Mouse (Mus musculus): ENCODE data around the gene Rnf111. TPM values are rescaled to one million over a fixed set of nuclear protein-coding genes. Genes with fewer than 3 reads are reported as not detected.

Gene Rnf111
- polyA plus RNA-seq (2014; fragmentation: Illumina TruSeq; extraction: RNeasy Lipid Tissue Mini Kit (QIAGEN cat#74804); ENCODE audit: low read depth, low replicate concordance): 23.2 TPM

GRCm38 (mm10) chr9:70503626-70504041 is at the start of gene Rnf111:
Gene Rnf111 (minus strand): TSS chr9:70503725.

DNA sequence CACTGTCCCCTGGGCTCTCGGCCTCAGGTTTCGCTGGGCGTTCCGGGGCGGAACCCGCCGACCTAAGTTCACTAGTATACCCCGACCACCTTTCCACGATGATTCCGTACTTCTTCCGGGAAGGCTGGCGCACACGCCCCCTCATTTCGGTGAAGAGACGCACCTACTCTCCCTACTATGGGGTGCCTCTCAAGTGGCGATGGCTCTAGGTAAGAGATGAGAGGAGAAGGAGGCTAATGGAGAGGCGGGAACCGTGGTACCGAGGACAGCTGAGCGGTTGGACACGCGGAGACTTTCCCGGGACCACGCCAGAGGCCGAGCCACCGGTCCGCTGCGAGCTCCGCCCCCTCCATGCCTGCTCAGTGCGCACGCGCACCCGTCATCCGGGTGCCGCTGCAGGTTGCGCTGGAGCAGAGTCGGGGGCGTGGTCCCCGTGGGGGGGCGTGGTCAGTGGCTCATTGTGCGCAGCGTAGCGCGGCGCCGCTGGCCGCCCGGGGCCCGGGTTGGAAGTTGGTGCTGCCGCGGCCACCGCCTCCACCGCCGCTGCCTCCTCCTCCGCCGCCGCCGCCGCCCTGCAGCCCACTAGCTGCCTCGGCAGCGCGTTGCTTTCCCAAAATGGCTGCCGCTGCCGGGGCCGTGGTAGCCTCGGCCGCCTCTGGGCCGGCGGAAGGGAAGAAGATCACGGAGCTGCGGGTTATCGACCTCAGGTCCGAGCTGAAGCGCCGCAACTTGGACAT is 38.9 kb upstream of the Rnf111 start, which contains the start of gene Sltm:
Gene Sltm, plus strand, starts transcription at position 450 of the 737 bp plus-strand sequence.

GRCm38 (mm10) chr9:70421257-70422056 is 82.1 kb downstream of the Rnf111 start, which contains the start of gene Ccnb2:
Gene Ccnb2 (minus strand): TSS chr9:70421547.

Other genes with a start within 250 kb of the Rnf111 start
- 103 TPM for gene Ccnb2, start 82.2 kb downstream of the Rnf111 start, polyA plus RNA-seq (2014; fragmentation: Illumina TruSeq; extraction: RNeasy Lipid Tissue Mini Kit (QIAGEN cat#74804); ENCODE audit: low read depth, low replicate concordance)
- gene Sltm, start 39.0 kb upstream of the Rnf111 start, polyA plus RNA-seq (2014; fragmentation: Illumina TruSeq; extraction: RNeasy Lipid Tissue Mini Kit (QIAGEN cat#74804); ENCODE audit: low read depth, low replicate concordance): 221 TPM
- not detected for gene Gm10642, start 152.5 kb upstream of the Rnf111 start, polyA plus RNA-seq (2014; fragmentation: Illumina TruSeq; extraction: RNeasy Lipid Tissue Mini Kit (QIAGEN cat#74804); ENCODE audit: low read depth, low replicate concordance)
- 8.1 TPM for gene Mindy2, start 153.4 kb upstream of the Rnf111 start, polyA plus RNA-seq (2014; fragmentation: Illumina TruSeq; extraction: RNeasy Lipid Tissue Mini Kit (QIAGEN cat#74804); ENCODE audit: low read depth, low replicate concordance)
- gene Adam10, start 175.3 kb upstream of the Rnf111 start, polyA plus RNA-seq (2014; fragmentation: Illumina TruSeq; extraction: RNeasy Lipid Tissue Mini Kit (QIAGEN cat#74804); ENCODE audit: low read depth, low replicate concordance): 39.4 TPM

All from testis, adult 10 weeks (tissue).